Mouse (Mus musculus) bone marrow, adult 2 months (tissue): ENCODE measurements around the gene Scgb1a1. TPM values are rescaled to one million over a fixed set of nuclear protein-coding genes. Genes with fewer than 3 reads are reported as not detected.
A peak's percentile ranks its signal among the peaks of the same experiment; 100 is the strongest.
"Not testable (repeated sequence)": the region's sequence is repeated elsewhere in the genome, so short reads cannot be mapped to it uniquely, and the experiment has no call there.

Experiments used
- H3K27ac ChIP-seq: fragments of 200-500 bp; 2 replicates; pipeline ENCODE4 v1.5.1; 2012; ENCODE audit warnings: low read depth, mild to moderate bottlenecking, control low read depth, inconsistent platforms, low read length; ENCODE audit not compliant: control insufficient read depth, poor library complexity, insufficient read depth
- H3K4me1 ChIP-seq: fragments of 200-500 bp; 2 replicates; pipeline ENCODE4 v1.6.1; 2011; ENCODE audit warnings: low read length; ENCODE audit not compliant: control insufficient read depth, insufficient read depth
- H3K4me3 ChIP-seq: fragments of 200-500 bp; replicated peaks from 2 replicates; pipeline ENCODE3; 2011; ENCODE audit warnings: mild to moderate bottlenecking, low read depth, low read length, control low read depth; ENCODE audit not compliant: control insufficient read depth
- CTCF ChIP-seq: fragments of 200-500 bp; IDR thresholded peaks from 2 replicates; pipeline ENCODE4 v1.5.1; 2011; ENCODE audit warnings: low read length, control low read depth; ENCODE audit not compliant: control insufficient read depth, insufficient read depth
- POLR2A ChIP-seq: fragments of 200-500 bp; IDR thresholded peaks from 2 replicates; pipeline ENCODE4 v1.6.1; 2011; ENCODE audit warnings: low read depth, mild to moderate bottlenecking, control low read depth, low read length, borderline replicate concordance; ENCODE audit not compliant: control insufficient read depth
- WGBS: fragments of 180-500 bp; shearing (Covaris S2); methylation state at CpG from one replicate; pipeline ENCODE4 v1.1.7; 2018; 5-methylcytosine and 5-hydroxymethylcytosine counted together
- polyA plus RNA-seq: library from polyadenylated mRNA; stranded (reverse); fragments of >200 nt; gene quantifications from 2 replicates; pipeline ENCODE4 v1.2.4, GENCODE M21; 2011; ENCODE audit warnings: low replicate concordance; ENCODE audit not compliant: missing spikeins, insufficient read depth, insufficient read length

Scgb1a1 gene
- polyA plus RNA-seq, 1 experiment: 37.7 TPM

GRCm38 (mm10) chr19:9058331-9058884 lies 29.4 kb downstream of the Scgb1a1 start:
- Histone ChIP-seq H3K4me1 (peaks cover 3% of the 10 kb centered on the region), H3K27ac (no peak overlapping the region), H3K4me3 (no peak overlapping the region)
- TF ChIP-seq CTCF (no peak), POLR2A (no peak)
- 72% methylated on average over 1 of the region's 1 CpGs for WGBS

GRCm38 (mm10) chr19:9057679-9058078 lies 30.1 kb downstream of the Scgb1a1 start:
- Histone ChIP-seq H3K27ac (no peak overlapping the region), H3K4me1 (peaks cover 3% of the 10 kb centered on the region), H3K4me3 (no peak overlapping the region)
- TF ChIP-seq POLR2A: no peak
- TF ChIP-seq CTCF: no peak

- 61% methylated on average over 4 of the region's 4 CpGs for WGBS
- no peak overlapping the region for H3K27ac ChIP-seq
- TF ChIP-seq CTCF: no peak
- TF ChIP-seq POLR2A: no peak
- H3K4me3 ChIP-seq: no peak overlapping the region
- H3K4me1 ChIP-seq: peaks cover 3% of the 10 kb centered on the region; the same call in 1 of the 2 replicates
Measured at GRCm38 (mm10) chr19:9055703-9056355, 31.9 kb downstream of the Scgb1a1 start.

DNA sequence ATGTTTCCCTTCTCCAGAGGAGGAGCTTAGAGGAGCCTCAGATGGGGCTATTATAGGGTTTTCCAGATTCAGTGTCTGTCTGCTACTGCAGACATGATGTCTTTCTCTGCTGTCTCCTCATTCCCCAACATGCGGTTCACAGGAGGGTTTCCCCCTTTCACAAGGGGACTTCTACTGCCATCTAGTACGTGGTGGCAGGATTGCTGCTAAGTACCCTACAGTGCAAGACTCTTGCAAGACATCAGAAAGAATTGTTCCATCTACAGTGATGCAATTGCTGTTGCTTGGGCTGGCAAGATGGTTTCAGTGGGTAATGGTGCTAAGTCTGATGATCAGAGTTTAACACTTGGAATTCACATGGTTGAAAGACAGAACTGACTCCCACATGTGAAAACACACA lies 32.6 kb downstream of the Scgb1a1 start:
- H3K4me3 ChIP-seq: no peak overlapping the region
- peaks cover 2% of the 10 kb centered on the region; the same call in 1 of the 2 replicates for H3K4me1 ChIP-seq
- no peak overlapping the region for H3K27ac ChIP-seq
- WGBS: 7% methylated on average over 2 of the region's 2 CpGs
- TF ChIP-seq CTCF (peak; percentile 58; the same call in 1 of the 2 replicates), POLR2A (no peak)

DNA sequence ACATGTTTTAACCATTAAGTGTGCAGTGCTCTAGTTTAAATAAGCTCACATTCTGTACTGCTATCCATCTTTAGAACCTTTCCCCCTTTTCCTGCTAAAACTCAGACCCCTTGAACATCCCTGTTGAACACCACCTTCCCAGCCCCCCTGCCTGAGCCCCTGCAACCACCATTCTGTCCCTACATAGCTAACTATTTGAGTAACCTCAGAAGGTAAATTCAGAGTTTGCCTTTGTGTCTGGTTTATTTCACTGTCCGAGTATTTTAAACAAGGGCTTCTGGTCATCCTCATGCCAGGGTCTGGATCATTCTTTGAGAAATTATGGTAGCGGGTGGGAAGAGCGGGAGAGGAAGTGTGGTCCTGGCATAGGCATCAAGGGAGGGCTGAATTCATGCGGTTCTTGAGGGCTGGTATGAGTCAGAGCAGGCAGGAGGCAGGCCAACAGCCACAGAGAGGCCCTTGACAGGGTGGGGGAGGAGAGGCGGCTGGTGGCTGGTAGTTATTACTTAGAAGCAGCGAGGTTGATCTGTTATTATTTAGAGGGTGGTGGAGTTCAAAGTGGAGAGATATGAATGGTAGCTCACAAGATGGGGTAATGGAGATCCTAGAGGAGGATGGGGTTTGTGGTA lies 34.8 kb downstream of the Scgb1a1 start:
- peaks cover 2% of the 10 kb centered on the region; the same call in 1 of the 2 replicates for H3K4me1 ChIP-seq
- no peak for TF ChIP-seq CTCF
- no peak overlapping the region for H3K4me3 ChIP-seq
- peak overlapping the region; percentile 37; the same call in 1 of the 2 replicates for H3K27ac ChIP-seq
- WGBS: 10% methylated on average over 6 of the region's 6 CpGs

DNA sequence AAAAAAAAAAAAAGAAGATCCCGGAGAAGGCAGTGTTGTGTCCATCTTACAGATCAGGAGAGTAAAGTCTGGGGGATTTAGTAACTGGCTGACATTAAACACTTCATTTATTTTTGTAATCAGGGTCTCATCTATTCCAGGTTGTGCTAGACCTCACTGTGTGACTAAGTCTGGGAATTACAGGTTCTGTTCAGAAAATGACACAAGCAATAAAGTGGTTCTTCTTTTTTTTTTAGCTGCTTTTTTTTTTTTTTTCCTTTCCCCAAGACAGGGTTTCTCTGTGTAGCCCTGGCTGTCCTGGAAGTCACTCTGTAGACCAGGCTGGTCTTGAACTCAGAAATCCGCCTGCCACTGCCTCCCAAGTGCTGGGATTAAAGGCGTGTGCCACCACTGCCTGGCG lies 35.8 kb downstream of the Scgb1a1 start:
- H3K4me3 ChIP-seq, H3K27ac ChIP-seq, H3K4me1 ChIP-seq: not testable (repeated sequence)
- WGBS: 77% methylated on average over 4 of the region's 4 CpGs

- H3K4me3 ChIP-seq: no peak overlapping the region
- no peak for TF ChIP-seq CTCF
- no peak for TF ChIP-seq POLR2A
- peaks cover 2% of the 10 kb centered on the region; the same call in 1 of the 2 replicates for H3K4me1 ChIP-seq
- H3K27ac ChIP-seq: no peak overlapping the region
- 64% methylated on average over 9 of the region's 9 CpGs for WGBS
Measured at GRCm38 (mm10) chr19:9050294-9051229, 37.2 kb downstream of the Scgb1a1 start.
